Mouse (Mus musculus): ENCODE measurements around the gene Nipal1.

Gene Nipal1

GRCm38 (mm10) chr5:72664854-72665253 is 17.3 kb downstream of the Nipal1 start:
- CTCF ChIA-PET = interaction anchor here (0.5 kb wide), 1 partner anchor 216 kb away, joined by 3 read pairs; no protein-coding TSS in a partner anchor

DNA sequence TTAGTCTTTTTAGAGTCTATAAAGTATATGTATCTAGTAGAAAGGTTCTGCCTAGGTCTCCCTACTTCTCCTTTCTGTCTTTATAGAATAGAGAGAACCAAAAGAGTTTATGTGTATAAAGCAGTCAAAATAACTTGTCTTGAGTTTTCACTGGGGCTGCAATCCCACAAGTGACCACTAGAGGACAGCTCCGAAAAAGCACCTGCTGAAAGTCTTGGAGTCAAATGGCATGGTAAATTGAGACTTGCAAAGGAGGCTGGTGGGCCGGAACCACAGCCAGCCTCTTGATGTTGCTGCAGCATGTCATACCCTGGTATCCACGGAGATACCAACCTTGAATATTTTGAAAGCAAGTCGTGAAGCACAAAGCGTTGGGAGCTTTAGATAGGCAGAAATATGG is 17.7 kb downstream of the Nipal1 start:
- CTCF ChIA-PET = no interaction called here

GRCm38 (mm10) chr5:72666428-72666827 is 18.8 kb downstream of the Nipal1 start:
- CTCF ChIA-PET = no interaction called here

GRCm38 (mm10) chr5:72668351-72668750 is 20.8 kb downstream of the Nipal1 start:
- CTCF ChIA-PET = interaction anchor here (0.7 kb wide), 1 partner anchor 329 kb away, joined by 5 read pairs; no protein-coding TSS in a partner anchor

GRCm38 (mm10) chr5:72671017-72671699 is 23.6 kb downstream of the Nipal1 start:
- CTCF ChIA-PET = interaction anchor here (0.7 kb wide), 1 partner anchor 250 kb away, joined by 10 read pairs; no protein-coding TSS in a partner anchor

DNA sequence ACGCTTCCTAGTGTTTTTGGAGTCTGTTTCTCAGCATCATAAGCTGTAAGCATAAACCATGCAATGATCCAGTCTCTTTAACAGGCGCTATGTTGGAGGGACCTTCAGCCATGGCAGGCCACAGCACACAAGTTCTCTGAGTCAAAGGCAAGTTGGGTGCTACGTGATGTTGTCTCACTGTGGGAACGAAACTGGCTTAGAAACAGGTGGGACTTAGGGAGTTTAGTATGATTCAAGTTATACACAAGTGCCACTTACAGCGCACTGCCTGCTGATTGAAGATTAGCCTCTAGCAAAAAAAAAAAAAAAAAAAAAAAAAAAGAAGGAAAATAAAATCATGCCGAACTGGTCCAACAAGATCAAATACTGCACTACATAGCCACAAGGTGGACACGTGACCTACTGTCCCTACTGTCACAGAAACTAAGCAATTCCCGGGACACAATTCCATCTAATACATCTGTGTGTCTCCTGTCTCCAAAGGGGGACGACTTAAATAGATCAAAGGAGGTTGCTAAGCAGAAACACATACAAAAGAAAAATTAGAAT is 27.5 kb downstream of the Nipal1 start:
- CTCF ChIA-PET = no interaction called here

DNA sequence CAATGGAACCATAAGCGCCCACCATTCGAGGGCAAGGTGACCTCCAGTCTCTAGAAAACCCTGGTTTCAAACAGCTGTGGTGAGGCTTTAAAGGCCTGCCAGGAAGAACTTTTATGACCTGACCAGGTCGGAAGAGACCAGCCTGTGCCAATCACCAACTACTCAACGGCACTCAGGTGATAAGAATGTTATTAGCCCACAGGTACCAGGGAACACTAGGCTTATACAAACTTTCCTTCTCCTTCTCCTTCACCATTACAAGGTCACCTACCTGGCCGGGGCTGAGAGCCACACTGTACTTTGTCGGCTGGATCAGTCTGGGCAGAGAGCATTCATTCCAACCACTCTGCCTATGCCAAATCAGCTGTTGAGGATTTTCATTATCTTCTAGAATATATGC is 33.9 kb downstream of the Nipal1 start:
- CTCF ChIA-PET = interaction anchor here (0.6 kb wide), 1 partner anchor 491 kb away, joined by 4 read pairs; no protein-coding TSS in a partner anchor

DNA sequence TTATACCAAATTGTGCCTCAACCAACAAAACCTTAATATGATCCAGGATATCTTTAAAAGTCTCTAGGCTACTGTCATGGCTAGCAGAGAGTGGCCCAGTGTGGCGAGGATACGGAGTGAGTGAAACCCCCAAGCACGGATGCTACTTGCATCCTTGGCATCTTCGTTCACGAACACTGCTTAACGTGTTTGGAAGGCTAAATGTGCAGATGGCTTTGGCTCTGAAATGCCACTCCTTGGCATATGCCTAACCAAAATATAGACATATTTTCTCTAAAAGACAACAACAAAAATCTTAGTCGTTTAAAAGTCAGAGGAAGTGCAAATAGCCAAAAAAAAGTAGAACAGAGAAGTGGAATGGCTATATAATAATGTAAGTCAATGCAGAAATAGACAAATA is 42.0 kb downstream of the Nipal1 start:
- CTCF ChIA-PET = no interaction called here

GRCm38 (mm10) chr5:72690516-72690915 is 42.9 kb downstream of the Nipal1 start:
- CTCF ChIA-PET = no interaction called here

DNA sequence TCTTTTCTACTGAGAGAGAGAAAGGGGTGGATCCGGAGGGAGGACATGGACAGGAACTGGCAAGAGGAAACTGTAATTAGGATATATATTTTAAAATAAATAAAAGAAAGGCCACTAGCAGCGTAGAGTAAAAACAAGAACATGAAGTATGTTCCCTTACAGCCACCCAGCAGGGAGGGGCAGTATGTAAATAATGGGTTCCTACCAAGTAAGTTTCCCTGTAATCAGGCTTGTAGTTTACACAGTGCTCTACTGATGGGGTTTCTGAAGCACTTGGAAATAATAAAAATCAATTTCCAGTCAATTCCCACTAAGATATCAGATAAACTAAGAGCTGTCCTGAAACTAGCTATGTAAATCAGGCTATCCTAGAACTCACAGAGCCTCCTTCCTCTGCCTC is 47.1 kb downstream of the Nipal1 start:
- CTCF ChIA-PET = interaction anchor here (0.5 kb wide), 1 partner anchor 442 kb away, joined by 4 read pairs; no protein-coding TSS in a partner anchor

- CTCF ChIA-PET = no interaction called here
These were observed 48.9 kb downstream of the Nipal1 start for GRCm38 (mm10) chr5:72696491-72696890.

- CTCF ChIA-PET = no interaction called here
These were observed 50.7 kb downstream of the Nipal1 start for GRCm38 (mm10) chr5:72698343-72698742.

- CTCF ChIA-PET = no interaction called here
These were observed 51.4 kb downstream of the Nipal1 start for GRCm38 (mm10) chr5:72698818-72699499.

GRCm38 (mm10) chr5:72699500-72699818 is 51.9 kb downstream of the Nipal1 start:
- CTCF ChIA-PET = no interaction called here

DNA sequence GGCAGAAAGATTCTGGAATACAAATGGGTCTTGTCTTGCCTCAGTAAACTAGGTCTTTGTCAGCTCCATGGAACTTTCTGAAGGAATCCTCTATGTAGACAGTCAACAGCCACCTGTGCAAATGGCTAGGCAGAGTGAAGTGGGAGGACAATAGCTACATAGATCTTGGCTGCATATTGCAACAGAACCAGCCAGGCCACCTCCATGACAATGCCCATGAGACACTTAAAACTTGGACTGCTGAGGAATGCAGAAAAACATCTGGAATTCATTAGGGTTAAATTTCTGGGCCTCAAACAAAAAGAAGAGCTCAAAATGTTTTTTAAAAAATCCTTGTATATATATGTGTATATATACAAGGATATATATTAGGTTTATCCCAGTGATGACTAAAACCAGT is 54.6 kb downstream of the Nipal1 start:
- CTCF ChIA-PET = interaction anchor here (0.7 kb wide), 1 partner anchor 30 kb away, joined by 3 read pairs; no protein-coding TSS in a partner anchor

DNA sequence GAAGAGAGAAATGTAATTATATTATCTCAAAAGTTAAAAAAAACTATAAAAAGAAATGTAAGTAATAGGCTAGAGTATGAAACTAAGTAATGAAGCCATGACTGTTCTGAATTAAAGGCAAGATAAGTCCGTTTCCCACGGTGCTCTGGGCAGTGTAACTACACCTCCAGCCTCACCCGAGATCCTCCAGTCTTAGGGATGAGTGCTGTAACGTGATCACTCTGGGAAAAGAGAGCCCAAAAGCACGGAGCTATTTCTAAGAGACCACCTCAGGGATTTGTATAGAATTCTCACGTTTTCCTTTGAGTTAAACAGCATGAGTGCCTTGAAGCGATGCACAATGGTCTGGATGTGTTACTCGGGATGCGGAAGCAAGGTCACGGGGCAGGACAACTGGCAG is 58.5 kb downstream of the Nipal1 start:
- CTCF ChIA-PET = no interaction called here

DNA sequence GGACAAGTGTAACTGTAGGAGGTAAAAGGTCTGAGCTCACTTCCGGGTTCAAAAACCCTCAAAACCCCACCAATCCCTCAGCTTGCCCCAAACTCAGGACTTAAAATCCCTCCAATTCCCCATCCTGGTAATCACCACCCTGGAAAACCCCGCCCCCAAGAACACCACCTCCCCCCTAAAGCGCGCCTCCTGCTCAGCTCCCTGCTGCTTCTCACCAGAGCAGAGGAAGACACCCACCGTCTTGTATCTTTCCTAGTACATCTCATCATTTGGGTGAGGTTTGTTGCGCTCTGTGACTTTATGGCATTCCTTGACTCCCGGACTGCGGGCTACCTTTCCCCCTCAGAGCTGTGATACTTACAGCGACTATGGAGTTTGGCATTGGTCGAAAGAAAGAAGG is 59.1 kb downstream of the Nipal1 start:
- CTCF ChIA-PET = interaction anchor here (0.5 kb wide), 1 partner anchor 49 kb away, joined by 7 read pairs; no protein-coding TSS in a partner anchor

DNA sequence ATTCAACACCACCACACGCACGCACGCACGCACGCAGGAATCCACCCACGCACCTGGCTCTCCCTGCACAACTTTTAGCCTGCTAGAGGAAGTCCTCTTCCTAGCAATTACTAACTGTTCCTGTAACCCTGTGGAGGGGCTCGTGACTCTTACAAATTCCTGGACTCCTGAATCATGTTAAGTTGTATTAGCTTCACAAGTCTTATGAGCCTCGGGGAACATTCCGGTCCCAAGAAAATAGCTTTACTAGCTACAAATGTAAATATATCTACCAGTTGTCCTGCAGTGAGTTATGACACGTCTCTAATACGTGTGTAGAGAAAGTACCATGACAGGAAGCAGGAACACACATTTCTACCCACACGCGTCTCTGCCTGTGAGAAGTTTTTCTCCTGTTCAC is 61.9 kb downstream of the Nipal1 start:
- CTCF ChIA-PET = interaction anchor here (0.5 to 0.6 kb wide), 2 partner anchors 44 to 467 kb away, joined by 4 to 9 read pairs; no protein-coding TSS in a partner anchor

- CTCF ChIA-PET = interaction anchor here (0.6 kb wide), 1 partner anchor 811 kb away, joined by 3 read pairs; no protein-coding TSS in a partner anchor
These were observed 62.4 kb downstream of the Nipal1 start for GRCm38 (mm10) chr5:72709976-72710375.

DNA sequence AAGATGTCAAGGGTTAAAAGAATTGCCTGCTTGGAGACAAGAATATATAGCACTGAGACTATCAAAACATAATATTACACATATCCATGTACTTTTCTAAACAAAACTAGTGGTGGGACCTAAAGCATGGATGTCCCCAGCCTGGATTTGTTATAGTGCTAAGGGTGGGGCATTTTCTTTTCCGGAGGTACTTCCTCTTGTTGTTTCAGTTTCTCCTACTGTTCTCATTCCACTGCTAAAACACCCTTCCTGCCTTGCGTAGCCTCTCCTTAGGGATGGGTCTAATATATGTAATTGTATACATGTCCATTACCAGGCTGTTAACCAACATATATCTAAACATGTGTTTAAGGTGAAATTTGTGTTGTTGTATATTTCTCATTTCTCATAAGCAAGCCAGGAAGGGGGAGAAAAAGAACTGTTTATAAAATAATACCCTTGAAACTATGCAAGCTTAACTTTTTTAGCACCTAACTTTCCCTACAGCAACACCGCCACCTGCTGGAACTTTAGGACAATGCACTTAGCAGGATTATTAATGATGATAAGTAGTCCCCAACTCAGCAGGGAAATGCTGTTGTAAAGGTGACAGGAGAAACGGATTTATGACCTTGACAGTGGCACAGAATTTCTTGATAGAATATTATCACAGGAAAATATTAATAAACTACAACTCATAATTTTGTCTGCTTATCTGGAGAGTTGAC is 63.1 kb downstream of the Nipal1 start:
- CTCF ChIA-PET = interaction anchor here (0.6 kb wide), 1 partner anchor 17 kb away, joined by 3 read pairs; no protein-coding TSS in a partner anchor

- CTCF ChIA-PET = no interaction called here
These were observed 73.0 kb downstream of the Nipal1 start for GRCm38 (mm10) chr5:72720587-72720986.
